Mouse (Mus musculus) gastrocnemius, postnatal 36 days (tissue): ENCODE results near the gene Celsr3. TPM values are rescaled to one million over a fixed set of nuclear protein-coding genes. Genes with fewer than 3 reads are reported as not detected.

ENCODE experiments used
- DNase-seq, 2 experiments: peaks; one replicate each; pipeline ENCODE4 v3.0.0; 2022
- intact Hi-C: fragments of 180-260 bp; cut with DNase I; formaldehyde crosslinking; loops from one replicate; pipeline ENCODE4 v1.15.1; 2025
- total RNA-seq, 2 experiments: library from RNA; stranded (reverse); gene quantifications; 2 replicates each; pipeline ENCODE4 v1.2.3; 2021

Gene Celsr3
- total RNA-seq, 2 experiments from 2014 or later: not detected

DNA sequence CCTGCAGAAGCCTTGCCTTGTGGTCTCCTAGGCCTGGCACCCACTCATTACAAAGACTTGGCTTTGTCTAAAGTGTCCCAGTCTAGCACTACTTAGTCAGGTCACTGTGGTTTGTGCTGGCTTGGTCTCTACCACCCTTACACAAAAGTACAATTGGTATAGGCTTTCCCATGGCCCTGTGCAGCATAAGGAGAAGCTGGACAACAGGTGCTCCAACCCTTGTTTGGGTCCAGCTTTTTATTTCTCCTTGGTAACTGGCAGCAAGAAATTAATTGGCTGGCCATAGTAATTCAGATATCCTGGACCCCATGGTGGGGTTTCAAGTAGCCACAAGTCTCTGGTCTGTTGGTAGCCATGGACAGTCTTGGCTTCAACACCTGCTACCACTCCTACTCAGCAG is 19.7 kb upstream of the Celsr3 start:
- intact Hi-C loops: no loop called here
- DNase-seq: no peak

DNA sequence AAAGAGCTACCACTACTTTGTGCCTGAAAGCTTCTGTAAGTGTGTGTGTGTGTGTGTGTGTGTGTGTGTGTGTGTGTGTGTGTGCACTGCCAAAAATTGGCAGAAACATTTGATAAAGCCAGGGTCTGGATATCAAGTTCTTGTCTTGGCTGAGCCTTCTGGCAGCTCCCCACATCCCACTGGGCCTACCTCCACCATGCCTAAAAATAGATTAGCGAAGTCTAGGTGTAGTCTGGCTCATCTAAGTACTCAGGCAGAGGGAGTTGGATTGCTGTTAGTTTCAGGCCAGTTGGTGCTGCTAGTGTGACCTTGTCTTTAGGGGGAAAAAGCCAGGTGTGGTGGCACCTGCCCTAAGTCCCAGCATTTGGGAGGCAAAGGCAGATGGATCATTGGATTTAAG is 19.3 kb upstream of the Celsr3 start:
- intact Hi-C loops: no loop called here

GRCm38 (mm10) chr9:108807674-108808073 is 18.4 kb upstream of the Celsr3 start:
- no peak for DNase-seq

More for the DNA sequence above, 19.3 kb upstream of the Celsr3 start:
- DNase-seq: peak; percentile 32 to 35

GRCm38 (mm10) chr9:108808163-108808665 is 17.9 kb upstream of the Celsr3 start, which contains the start of gene Nckipsd:
Gene Nckipsd (plus strand): TSS chr9:108808368.
- intact Hi-C loops: no loop called here

More at GRCm38 (mm10) chr9:108807674-108808073, 18.4 kb upstream of the Celsr3 start:
- intact Hi-C loops: no loop called here

GRCm38 (mm10) chr9:108809188-108809587 is 16.9 kb upstream of the Celsr3 start:
- intact Hi-C loops: no loop called here
- DNase-seq: no peak

More at GRCm38 (mm10) chr9:108808163-108808665, 17.9 kb upstream of the Celsr3 start, which contains the start of gene Nckipsd:
- DNase-seq: peak; percentile 94 to 95

GRCm38 (mm10) chr9:108809723-108810122 is 16.4 kb upstream of the Celsr3 start:
- no peak for DNase-seq
- intact Hi-C loops: no loop called here

DNA sequence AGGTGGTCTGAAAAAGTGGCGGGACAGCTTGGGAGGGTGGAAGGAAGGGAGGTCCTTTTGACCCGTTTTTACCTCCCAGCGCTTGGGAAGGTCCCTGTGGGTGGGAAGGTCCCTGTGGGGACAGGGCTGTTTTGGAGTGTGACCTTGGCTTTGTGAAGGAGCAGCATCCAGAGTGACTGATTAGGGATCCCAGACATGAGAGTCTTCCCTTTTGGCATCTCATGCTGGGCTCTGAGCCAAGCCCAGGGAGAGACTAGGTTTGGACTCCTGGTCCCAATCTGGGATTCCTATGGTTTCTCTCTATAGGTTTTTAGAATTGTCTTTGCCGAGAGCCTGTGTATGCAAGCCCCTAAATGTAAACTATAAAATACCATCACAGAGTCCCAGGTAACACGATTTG is 15.6 kb upstream of the Celsr3 start:
- intact Hi-C loops: no loop called here
- DNase-seq: no peak

- no peak for DNase-seq
- intact Hi-C loops: no loop called here
Observed at GRCm38 (mm10) chr9:108815557-108815956, 10.6 kb upstream of the Celsr3 start.

DNA sequence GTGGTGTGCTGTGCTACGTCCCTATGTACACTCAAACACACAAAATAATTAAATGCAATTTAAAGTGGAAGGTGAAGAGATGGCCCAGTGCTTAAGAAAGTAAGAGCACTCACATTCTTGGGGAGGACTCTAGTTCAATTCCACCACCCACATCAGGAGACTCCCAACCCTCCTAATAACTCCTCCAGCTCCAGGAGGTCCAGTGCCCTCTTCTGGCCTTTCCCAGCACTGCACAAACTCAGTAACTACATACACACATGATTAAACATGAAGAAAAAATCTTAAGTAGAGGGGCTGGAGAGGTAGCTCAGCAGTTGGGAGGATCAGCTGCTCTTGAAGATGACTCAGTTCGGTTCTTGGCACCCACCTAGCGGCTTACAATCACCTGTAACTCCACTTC is 6.6 kb upstream of the Celsr3 start:
- DNase-seq: peak in 1 of 2 experiments; percentile 55

DNA sequence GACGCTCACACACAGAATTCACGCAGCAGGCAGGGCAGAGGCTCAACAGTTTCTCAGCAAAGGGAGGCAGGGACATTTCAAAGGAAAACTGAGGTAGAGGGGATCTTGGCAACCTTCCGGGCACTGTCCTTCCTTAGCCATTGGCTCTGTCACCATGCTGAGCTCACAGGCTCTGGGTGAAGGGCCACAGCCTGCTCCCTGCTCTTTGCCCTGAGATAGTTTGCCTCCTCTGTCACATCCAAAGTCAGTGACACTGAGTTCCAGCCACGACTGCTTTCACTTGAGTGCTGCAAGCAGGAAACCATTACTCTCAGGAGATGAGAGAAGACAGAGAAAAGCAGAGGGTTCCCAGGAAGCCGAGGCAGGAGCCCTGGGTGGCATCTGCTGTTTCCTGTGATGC is 6.0 kb upstream of the Celsr3 start:
- intact Hi-C loops: no loop called here
- no peak for DNase-seq

More for the DNA sequence above, 6.6 kb upstream of the Celsr3 start:
- intact Hi-C loops: loop anchor here (2.0 kb wide), 1 partner anchor 65 kb away; no protein-coding TSS in a partner anchor

- DNase-seq: no peak
- intact Hi-C loops: no loop called here
Observed at GRCm38 (mm10) chr9:108824144-108824685, 1.9 kb upstream of the Celsr3 start.

DNA sequence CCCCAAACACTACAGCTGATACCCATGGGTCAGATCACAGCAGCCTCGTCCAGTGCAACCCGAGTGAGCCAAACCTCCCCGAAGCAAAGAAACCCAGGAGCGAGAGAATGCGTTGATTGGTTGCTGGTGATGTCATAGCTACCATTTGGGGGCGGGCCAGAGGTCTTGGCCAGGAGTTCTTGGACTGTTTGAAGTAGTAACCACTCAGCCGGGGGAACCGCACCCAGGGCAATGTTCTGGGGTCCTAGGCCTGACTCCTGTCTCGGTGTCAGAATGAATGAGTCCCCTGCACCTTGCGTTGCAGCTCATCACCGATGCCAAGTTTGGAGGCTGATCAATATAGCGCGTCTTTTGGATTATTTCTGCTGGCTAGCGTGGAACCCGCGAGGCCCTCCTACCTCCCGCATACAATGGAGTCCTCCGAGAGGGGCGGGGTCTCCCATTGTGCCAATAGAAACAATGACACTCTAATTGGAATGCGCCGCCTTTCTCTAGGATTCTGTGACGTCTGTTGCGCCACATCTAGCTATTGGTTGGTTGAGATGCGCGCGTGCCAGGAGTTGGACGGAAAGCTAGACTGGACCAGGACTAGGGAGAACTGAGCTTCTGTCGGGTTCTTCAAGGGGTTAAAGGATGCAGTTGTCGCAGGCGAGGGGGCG is 1.2 kb upstream of the Celsr3 start:
- intact Hi-C loops: no loop called here
- no peak for DNase-seq

DNA sequence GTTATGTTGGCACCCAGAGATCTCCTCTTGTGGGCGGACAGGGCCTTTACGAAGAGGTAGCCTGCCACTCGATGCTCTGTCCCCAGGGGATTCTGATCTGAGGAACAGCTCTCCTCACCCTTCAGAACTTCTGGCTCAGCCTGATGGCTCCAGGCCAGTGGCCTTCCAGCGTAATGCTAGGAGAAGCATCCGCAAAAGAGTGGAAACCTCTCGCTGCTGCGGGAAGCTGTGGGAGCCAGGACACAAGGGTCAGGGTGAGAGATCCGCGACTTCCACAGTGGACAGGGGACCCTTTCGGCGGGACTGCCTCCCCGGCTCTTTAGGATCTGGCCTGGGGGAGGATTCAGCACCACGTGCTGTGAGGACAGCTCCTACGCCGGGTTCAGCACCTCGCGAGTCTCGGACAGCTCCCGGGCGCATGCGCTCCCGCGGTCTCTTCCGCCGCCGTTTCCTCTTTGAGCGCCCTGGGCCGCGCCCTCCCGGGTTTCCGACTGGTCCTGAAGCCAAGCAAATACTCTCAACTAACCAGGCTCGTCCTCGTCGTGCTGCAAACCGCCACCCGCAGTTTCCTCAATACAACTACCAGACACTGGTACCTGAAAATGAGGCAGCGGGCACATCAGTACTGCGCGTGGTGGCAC is 700 bp downstream of the Celsr3 start:
- intact Hi-C loops: no loop called here
- peak; percentile 61 to 79 for DNase-seq

DNA sequence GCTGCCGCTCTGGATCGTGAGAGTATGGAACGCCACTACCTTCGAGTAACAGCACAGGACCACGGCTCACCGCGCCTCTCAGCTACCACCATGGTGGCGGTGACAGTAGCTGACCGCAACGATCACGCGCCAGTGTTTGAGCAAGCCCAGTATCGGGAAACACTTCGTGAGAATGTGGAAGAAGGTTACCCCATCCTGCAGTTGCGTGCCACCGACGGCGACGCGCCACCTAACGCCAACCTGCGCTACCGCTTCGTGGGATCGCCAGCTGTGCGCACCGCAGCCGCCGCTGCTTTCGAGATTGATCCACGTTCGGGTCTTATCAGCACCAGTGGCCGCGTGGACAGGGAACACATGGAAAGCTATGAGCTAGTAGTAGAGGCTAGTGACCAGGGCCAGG is 1.3 kb downstream of the Celsr3 start:
- DNase-seq: no peak
- intact Hi-C loops: no loop called here

- DNase-seq: no peak
- intact Hi-C loops: no loop called here
Observed at GRCm38 (mm10) chr9:108827906-108828305, 1.8 kb downstream of the Celsr3 start.

GRCm38 (mm10) chr9:108831637-108832036 is 5.5 kb downstream of the Celsr3 start:
- intact Hi-C loops: no loop called here
- DNase-seq: no peak

DNA sequence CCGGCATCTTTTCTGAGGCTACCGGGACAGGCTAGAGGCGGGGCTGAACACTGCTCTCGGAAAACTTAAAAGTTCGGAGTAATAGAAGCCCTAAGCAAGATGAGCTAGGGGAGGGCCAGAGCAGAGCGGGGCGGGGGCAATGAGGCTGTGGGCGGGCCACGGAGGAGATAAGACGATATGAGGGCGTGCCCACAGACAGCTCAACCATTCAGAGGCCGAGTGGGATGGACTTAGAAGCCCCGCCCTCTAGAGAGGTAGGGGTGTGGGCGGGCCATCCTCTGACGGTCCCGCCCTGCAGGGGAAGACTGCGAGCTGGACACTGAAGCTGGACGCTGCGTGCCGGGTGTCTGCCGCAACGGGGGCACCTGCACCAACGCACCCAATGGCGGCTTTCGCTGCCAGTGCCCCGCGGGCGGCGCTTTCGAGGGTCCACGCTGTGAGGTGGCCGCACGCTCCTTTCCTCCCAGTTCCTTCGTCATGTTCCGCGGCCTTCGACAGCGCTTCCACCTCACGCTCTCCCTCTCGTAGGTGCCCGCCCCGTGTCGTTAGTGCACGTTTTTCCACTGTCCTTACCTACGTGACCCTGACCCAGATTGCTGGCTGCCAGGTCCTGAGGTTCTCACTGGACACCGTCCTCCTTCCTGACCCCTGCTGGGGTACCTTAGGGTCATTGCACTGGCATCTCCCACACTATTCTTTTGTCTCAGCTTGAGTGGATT is 6.4 kb downstream of the Celsr3 start:
- peak; percentile 73 to 79 for DNase-seq
- intact Hi-C loops: no loop called here

GRCm38 (mm10) chr9:108842989-108843388 is 16.9 kb downstream of the Celsr3 start:
- intact Hi-C loops: no loop called here
- peak; percentile 29 to 44 for DNase-seq

- DNase-seq: no peak
- intact Hi-C loops: no loop called here
Observed at GRCm38 (mm10) chr9:108845390-108845789, 19.3 kb downstream of the Celsr3 start.

- intact Hi-C loops: no loop called here
- DNase-seq: no peak
Observed at GRCm38 (mm10) chr9:108847374-108847773, 21.3 kb downstream of the Celsr3 start.

DNA sequence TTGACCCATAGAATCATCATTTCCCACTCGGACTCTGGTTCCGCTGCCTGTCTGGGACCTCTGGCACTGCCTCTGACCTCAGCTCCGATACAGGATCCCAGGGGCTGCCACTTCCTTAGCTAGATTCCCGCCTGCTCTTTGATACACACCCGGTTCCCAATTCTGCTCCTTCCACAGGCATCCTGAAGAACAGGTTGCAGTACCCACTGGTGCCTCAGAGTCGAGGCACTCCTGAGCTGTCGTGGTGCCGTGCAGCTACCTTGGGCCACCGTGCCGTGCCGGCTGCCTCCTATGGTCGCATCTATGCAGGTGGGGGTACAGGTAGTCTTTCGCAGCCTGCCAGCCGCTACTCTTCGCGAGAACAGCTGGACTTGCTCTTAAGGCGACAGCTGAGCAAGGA is 22.3 kb downstream of the Celsr3 start:
- intact Hi-C loops: no loop called here

More for the DNA sequence above, 22.3 kb downstream of the Celsr3 start:
- DNase-seq: no peak
